Mouse (Mus musculus): ENCODE data around the gene Golga4. TPM values are rescaled to one million over a fixed set of nuclear protein-coding genes. Genes with fewer than 3 reads are reported as not detected.

Golga4 gene
- polyA plus RNA-seq, 1 experiment from 2014 or later = 38.9 TPM

DNA sequence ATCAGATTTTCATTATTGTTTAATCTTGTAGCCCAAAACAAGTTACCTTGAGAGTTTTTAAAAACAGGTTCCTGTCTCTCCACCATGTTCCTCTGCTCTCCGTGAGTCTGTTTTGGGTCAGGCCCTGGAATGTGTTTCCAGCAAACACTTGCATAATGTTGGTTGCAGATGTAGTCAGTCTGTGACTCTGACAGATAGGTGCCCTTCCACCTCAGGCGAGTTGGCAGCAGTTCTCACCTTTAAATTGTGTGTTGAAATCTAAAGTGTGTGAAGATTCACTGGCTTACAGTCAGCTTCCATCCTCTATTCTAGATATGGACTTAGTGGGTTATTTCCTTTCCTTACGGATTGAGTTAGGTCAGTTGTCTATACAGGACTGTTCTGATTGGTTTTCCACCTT lies 23.7 kb downstream of the Golga4 start:
- Histone ChIP-seq H3K4me2 (ENCODE audit: low read length) (no peak overlapping the region), H3K9me3 (replicated peaks; ENCODE audit: low read length) (no peaks in the 10 kb centered on the region), H3K27ac (no peak overlapping the region), H3K4me1 (replicated peaks; ENCODE audit: insufficient read depth, low read length) (no peaks in the 10 kb centered on the region), H3K4me3 (replicated peaks; ENCODE audit: low read depth, low read length) (no peak overlapping the region), H3K27me3 (ENCODE audit: insufficient read depth, low read length) (no peaks in the 10 kb centered on the region), H3K36me3 (ENCODE audit: insufficient read depth, low read length) (peaks cover 74% of the 10 kb centered on the region), H3K9ac (ENCODE audit: low read depth, low read length) (no peak overlapping the region)
- no peak for ATAC-seq (replicated peaks; ENCODE audit: low FRiP score, low read depth)
- TF ChIP-seq CTCF (IDR thresholded peaks at IDR 0.05; ENCODE audit: low read depth) = no peak
- DNase-seq (ENCODE audit: low spot score) = no peak
- 91% methylated on average over 3 of the region's 3 CpGs for WGBS

DNA sequence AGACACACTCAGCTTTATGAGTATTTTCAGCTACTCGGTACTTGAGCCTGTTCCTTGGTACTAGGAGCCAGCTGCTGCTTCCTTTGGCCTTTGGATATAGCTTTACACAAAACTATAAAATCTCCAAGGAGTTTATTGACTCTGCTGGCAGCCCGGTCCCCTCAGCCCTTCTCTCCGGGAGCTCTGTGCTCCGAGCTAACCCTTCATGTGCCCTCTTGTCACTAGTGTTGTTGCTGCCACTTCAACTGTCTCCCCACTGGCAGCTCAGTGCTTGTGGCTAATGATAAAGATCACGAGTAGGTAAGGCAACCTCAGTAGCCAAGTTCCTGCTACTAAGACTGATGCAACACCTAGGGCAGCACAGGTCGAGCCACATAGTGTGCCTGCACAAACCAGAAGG lies 24.6 kb downstream of the Golga4 start:
- DNase-seq (ENCODE audit: low spot score) = no peak
- H3K9me3 ChIP-seq (replicated peaks; ENCODE audit: low read length) = no peaks in the 10 kb centered on the region
- ATAC-seq (replicated peaks; ENCODE audit: low FRiP score, low read depth) = no peak
- no peaks in the 10 kb centered on the region for H3K27me3 ChIP-seq (ENCODE audit: insufficient read depth, low read length)
- no peaks in the 10 kb centered on the region for H3K4me1 ChIP-seq (replicated peaks; ENCODE audit: insufficient read depth, low read length)
- H3K27ac ChIP-seq = no peak overlapping the region
- H3K4me2 ChIP-seq (ENCODE audit: low read length) = no peak overlapping the region
- H3K4me3 ChIP-seq (replicated peaks; ENCODE audit: low read depth, low read length) = no peak overlapping the region
- 60% methylated on average over 6 of the region's 6 CpGs for WGBS
- TF ChIP-seq CTCF (IDR thresholded peaks at IDR 0.05; ENCODE audit: low read depth) = no peak
- peaks cover 75% of the 10 kb centered on the region for H3K36me3 ChIP-seq (ENCODE audit: insufficient read depth, low read length)
- H3K9ac ChIP-seq (ENCODE audit: low read depth, low read length) = no peak overlapping the region

DNA sequence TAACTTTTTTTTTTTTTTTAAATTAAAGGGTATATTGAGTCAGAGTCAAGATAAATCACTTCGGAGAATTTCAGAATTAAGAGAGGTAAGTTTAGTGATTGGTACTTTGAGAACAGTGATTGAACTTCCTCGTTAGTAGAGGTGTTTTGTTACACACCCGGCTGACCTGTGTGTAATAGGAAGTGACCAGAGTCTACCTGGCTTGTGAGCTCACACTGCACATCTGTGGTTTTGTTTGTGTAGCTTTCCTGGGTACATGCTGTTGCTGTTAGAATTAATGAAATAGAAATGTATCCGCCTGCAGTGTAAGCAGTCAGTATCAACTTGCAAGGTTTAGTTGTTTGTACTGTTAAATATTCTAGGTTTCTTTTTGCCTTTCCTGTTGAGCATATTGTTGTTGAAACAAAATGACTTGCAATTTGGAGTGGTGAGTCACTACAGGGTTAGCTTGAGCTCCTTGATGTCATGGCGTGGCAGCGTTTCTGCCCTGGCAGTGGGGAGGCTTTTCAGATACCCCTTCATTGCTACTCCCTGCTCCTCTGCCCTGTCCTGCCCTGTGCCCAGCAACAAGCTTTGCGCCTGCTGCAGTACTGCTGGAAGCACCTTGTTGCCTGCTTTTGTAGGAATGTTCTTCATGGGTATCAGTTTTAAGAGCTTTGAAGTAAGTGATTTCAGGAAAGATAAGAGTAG lies 26.6 kb downstream of the Golga4 start:
- 81% methylated on average over 7 of the region's 7 CpGs for WGBS
- DNase-seq (ENCODE audit: low spot score) (no peak), ATAC-seq (replicated peaks; ENCODE audit: low FRiP score, low read depth) (no peak)
- no peaks in the 10 kb centered on the region for H3K9me3 ChIP-seq (replicated peaks; ENCODE audit: low read length)
- TF ChIP-seq CTCF (IDR thresholded peaks at IDR 0.05; ENCODE audit: low read depth) = no peak
- H3K4me3 ChIP-seq (replicated peaks; ENCODE audit: low read depth, low read length) = no peak overlapping the region
- H3K27me3 ChIP-seq (ENCODE audit: insufficient read depth, low read length) = no peaks in the 10 kb centered on the region
- no peak overlapping the region for H3K27ac ChIP-seq
- H3K4me1 ChIP-seq (replicated peaks; ENCODE audit: insufficient read depth, low read length) = no peaks in the 10 kb centered on the region
- H3K36me3 ChIP-seq (ENCODE audit: insufficient read depth, low read length) = peaks cover 75% of the 10 kb centered on the region
- H3K4me2 ChIP-seq (ENCODE audit: low read length) = no peak overlapping the region
- H3K9ac ChIP-seq (ENCODE audit: low read depth, low read length) = no peak overlapping the region

DNA sequence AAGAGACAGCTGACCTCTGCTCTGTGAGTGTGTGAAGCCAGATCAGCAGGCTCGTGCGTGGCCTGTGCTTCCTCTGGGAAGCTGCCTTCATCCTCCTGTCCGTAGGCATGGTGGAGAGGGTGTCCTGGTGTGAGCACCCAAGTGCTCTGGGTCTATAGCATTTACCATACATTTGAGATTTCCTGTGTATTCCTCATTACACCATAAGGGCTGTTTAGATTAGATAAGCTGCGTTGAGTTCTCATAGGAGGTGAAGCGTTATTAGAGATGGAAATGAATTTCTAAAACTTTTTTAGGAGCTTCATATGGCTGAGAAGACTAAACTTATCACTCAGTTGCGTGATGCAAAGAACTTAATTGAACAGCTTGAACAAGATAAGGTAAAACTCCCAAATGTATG lies 30.9 kb downstream of the Golga4 start:
- H3K4me2 ChIP-seq (ENCODE audit: low read length) = no peak overlapping the region
- no peaks in the 10 kb centered on the region for H3K27me3 ChIP-seq (ENCODE audit: insufficient read depth, low read length)
- no peak overlapping the region for H3K4me3 ChIP-seq (replicated peaks; ENCODE audit: low read depth, low read length)
- TF ChIP-seq CTCF (IDR thresholded peaks at IDR 0.05; ENCODE audit: low read depth) = no peak
- DNase-seq (ENCODE audit: low spot score) = no peak
- peaks cover 70% of the 10 kb centered on the region for H3K36me3 ChIP-seq (ENCODE audit: insufficient read depth, low read length)
- H3K9ac ChIP-seq (ENCODE audit: low read depth, low read length) = no peak overlapping the region
- ATAC-seq (replicated peaks; ENCODE audit: low FRiP score, low read depth) = no peak
- H3K27ac ChIP-seq = no peak overlapping the region
- no peaks in the 10 kb centered on the region for H3K9me3 ChIP-seq (replicated peaks; ENCODE audit: low read length)
- WGBS = 93% methylated on average over 6 of the region's 6 CpGs
- no peaks in the 10 kb centered on the region for H3K4me1 ChIP-seq (replicated peaks; ENCODE audit: insufficient read depth, low read length)

DNA sequence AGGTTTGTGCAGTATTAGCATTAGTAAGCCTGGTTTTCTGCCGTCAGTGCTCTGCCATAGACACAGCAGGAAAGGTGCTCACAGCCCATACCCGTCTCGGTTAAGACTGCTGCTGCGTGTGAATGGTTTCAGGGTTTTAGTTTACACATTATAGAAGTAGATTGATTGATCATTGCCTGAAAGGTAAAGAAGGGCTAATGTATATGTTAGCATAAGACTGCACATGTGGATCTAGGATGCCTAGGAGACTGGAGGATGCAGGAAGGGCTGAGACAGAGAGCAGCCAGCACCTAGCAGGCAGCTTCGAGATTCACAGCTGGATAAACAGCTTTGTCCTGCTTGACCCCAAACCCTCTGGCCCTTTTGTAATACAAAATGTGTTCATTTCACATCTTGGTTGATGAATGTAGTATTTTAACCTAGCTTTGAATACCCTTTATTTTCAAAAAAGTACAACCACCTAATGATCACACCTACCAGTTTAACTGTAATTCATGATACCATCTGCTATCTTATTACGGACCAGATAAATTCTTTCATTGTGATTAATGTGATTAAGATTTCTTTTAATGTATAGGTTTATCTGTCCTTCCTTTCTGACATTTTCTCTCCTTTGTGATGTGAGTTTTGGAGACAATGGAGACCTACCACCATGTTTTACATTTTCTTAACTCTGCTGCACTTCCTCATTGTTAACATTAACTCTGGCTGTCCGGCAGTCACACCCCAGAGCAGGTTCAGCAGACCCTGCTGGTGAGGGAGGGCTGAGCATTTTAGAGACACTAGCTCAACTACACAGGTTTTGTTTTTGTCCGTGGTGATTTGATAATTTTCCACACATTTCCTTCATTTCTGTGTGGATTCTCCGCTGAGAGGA lies 31.6 kb downstream of the Golga4 start:
- H3K4me3 ChIP-seq (replicated peaks; ENCODE audit: low read depth, low read length) = no peak overlapping the region
- H3K4me1 ChIP-seq (replicated peaks; ENCODE audit: insufficient read depth, low read length) = no peaks in the 10 kb centered on the region
- 82% methylated on average over 9 of the region's 9 CpGs for WGBS
- DNase-seq (ENCODE audit: low spot score) = no peak
- H3K4me2 ChIP-seq (ENCODE audit: low read length) = no peak overlapping the region
- H3K27ac ChIP-seq = no peak overlapping the region
- H3K36me3 ChIP-seq (ENCODE audit: insufficient read depth, low read length) = peaks cover 70% of the 10 kb centered on the region
- no peaks in the 10 kb centered on the region for H3K27me3 ChIP-seq (ENCODE audit: insufficient read depth, low read length)
- no peak overlapping the region for H3K9ac ChIP-seq (ENCODE audit: low read depth, low read length)
- H3K9me3 ChIP-seq (replicated peaks; ENCODE audit: low read length) = no peaks in the 10 kb centered on the region
- no peak for ATAC-seq (replicated peaks; ENCODE audit: low FRiP score, low read depth)
- no peak for TF ChIP-seq CTCF (IDR thresholded peaks at IDR 0.05; ENCODE audit: low read depth)

DNA sequence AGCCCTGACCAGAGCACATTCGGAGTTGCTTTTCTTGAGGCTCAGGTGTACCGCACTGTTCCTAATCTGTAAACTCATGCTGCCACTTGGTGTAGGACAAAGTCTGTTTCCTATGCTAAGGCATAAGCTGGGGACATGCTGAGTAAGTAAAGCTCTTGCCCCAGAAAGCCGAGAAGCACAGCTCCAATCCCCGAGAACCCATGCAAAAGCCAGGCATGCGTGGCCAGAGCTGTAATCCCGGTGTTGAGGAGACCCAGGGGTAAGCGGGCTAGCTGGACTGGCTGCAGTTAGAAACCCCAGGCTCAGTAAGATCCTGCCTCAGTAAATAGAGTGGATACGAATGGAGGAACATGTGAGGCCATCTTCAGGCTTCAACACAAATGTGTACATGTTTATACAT lies 35.8 kb downstream of the Golga4 start:
- no peak for TF ChIP-seq CTCF (IDR thresholded peaks at IDR 0.05; ENCODE audit: low read depth)
- H3K36me3 ChIP-seq (ENCODE audit: insufficient read depth, low read length) = peaks cover 51% of the 10 kb centered on the region
- 84% methylated on average over 8 of the region's 8 CpGs for WGBS

More for the DNA sequence above, 35.8 kb downstream of the Golga4 start:
- Histone ChIP-seq H3K4me3 (replicated peaks; ENCODE audit: low read depth, low read length) (no peak overlapping the region), H3K9me3 (replicated peaks; ENCODE audit: low read length) (no peaks in the 10 kb centered on the region), H3K27ac (no peak overlapping the region), H3K4me1 (replicated peaks; ENCODE audit: insufficient read depth, low read length) (no peaks in the 10 kb centered on the region), H3K27me3 (ENCODE audit: insufficient read depth, low read length) (no peaks in the 10 kb centered on the region), H3K9ac (ENCODE audit: low read depth, low read length) (no peak overlapping the region), H3K4me2 (ENCODE audit: low read length) (no peak overlapping the region)
- ATAC-seq (replicated peaks; ENCODE audit: low FRiP score, low read depth) = no peak
- DNase-seq (ENCODE audit: low spot score) = no peak
